Mouse (Mus musculus): ENCODE data around the gene Ash1l. TPM values are rescaled to one million over a fixed set of nuclear protein-coding genes. Genes with fewer than 3 reads are reported as not detected.
"Not testable (repeated sequence)": the region's sequence is repeated elsewhere in the genome, so short reads cannot be mapped to it uniquely, and the experiment has no call there.

The Ash1l gene
- polyA plus RNA-seq, 1 experiment from 2014 or later: 11.9 TPM

DNA sequence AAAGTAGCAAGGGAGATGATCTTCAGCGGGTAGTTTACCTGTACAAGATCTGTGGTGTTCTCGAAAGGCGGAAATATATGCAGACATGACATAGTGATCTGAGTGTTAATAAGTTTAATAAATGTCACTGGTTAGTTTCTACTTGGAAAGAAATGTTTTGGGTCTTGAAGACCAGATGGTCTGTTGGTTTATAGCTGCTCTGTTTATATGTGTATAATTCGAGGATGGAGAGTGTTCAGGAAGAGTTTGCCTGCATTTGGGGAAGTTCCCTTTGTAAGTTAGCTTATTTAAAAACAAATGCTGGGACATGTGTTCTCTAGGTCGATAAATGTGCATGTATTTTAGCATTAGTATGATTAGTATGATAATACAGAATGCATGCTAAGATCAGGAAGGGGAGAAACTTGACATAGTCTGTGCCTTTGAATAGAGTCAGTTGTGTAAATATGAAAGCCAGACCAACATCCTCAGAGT, 942 bp downstream of the Ash1l start:
- no peak for TF ChIP-seq CTCF (IDR thresholded peaks at IDR 0.05)
- TF ChIP-seq EP300 (IDR thresholded peaks at IDR 0.05): no peak
- under 1% methylated on average over 5 of the region's 5 CpGs for WGBS
- ATAC-seq (no peak), DNase-seq (ENCODE audit: low spot score) (no peak)
- Histone ChIP-seq H3K27me3 (replicated peaks; ENCODE audit: insufficient read depth, low read length) (no peaks in the 10 kb centered on the region), H3K9ac (replicated peaks; ENCODE audit: low read depth) (peak overlapping the region; percentile 98), H3K27ac (ENCODE audit: low read length) (peak overlapping the region; percentile 99), H3K4me2 (replicated peaks; ENCODE audit: low read depth, low read length) (peak overlapping the region; percentile 72), H3K4me1 (ENCODE audit: insufficient read depth, low read depth, low read length) (0 out of 2 replicates have a peak, but pooled peaks cover 2% of the 10 kb centered on the region), H3K36me3 (ENCODE audit: insufficient read depth, low read length) (no peaks in the 10 kb centered on the region), H3K4me3 (ENCODE audit: low read depth, low read length) (peak overlapping the region; percentile 92), H3K9me3 (ENCODE audit: low read length) (no peaks in the 10 kb centered on the region)

DNA sequence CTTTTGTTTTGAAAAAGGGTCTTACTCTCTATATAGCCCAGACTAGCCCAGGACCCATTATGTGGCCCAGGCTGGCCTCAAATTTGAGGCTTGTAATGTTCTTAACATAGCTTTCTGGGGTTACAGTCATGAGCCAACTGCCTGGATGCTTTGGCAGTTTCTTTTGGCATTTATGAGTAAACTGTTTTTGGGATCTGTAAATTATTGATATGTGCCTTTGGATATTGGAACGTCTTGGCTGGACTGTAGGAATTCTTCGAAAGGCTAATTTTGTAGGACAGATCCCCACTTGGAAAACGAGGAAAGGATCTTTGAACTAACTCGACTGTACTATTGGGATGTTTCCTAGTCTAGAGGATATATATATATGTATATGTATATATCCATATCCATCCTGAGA, 2.8 kb downstream of the Ash1l start:
- H3K36me3 ChIP-seq (ENCODE audit: insufficient read depth, low read length): no peaks in the 10 kb centered on the region
- TF ChIP-seq CTCF (IDR thresholded peaks at IDR 0.05) (no peak), EP300 (IDR thresholded peaks at IDR 0.05) (no peak)
- H3K4me3 ChIP-seq (ENCODE audit: low read depth, low read length): no peak overlapping the region
- no peaks in the 10 kb centered on the region for H3K9me3 ChIP-seq (ENCODE audit: low read length)
- ATAC-seq: no peak
- DNase-seq (ENCODE audit: low spot score): no peak
- H3K4me1 ChIP-seq (ENCODE audit: insufficient read depth, low read depth, low read length): 0 out of 2 replicates have a peak, but pooled peaks cover 2% of the 10 kb centered on the region
- no peaks in the 10 kb centered on the region for H3K27me3 ChIP-seq (replicated peaks; ENCODE audit: insufficient read depth, low read length)
- no peak overlapping the region for H3K9ac ChIP-seq (replicated peaks; ENCODE audit: low read depth)
- 78% methylated on average over 4 of the region's 4 CpGs for WGBS
- no peak overlapping the region for H3K27ac ChIP-seq (ENCODE audit: low read length)
- H3K4me2 ChIP-seq (replicated peaks; ENCODE audit: low read depth, low read length): no peak overlapping the region

DNA sequence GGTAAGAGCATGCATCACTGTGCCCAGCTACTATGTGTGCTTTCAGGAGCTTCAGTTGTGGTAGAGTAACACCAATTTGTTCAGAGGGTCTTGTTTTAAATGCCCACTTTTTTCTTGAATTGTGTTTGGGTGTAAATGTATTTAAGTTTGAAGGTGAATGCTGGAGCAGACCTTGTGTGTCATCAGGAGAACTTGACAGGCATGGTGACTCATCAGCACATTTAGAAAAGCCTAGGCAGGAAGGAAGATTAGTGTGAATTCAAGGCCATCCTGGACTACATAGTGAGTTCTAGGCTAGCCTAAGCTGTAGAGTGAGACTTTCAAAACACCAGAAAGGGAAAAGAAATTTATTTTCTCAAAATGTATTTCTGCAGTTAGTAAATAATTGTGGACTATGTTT, 3.3 kb downstream of the Ash1l start:
- Histone ChIP-seq H3K27me3 (replicated peaks; ENCODE audit: insufficient read depth, low read length) (no peaks in the 10 kb centered on the region), H3K9ac (replicated peaks; ENCODE audit: low read depth) (no peak overlapping the region), H3K4me2 (replicated peaks; ENCODE audit: low read depth, low read length) (no peak overlapping the region), H3K27ac (ENCODE audit: low read length) (no peak overlapping the region), H3K4me1 (ENCODE audit: insufficient read depth, low read depth, low read length) (0 out of 2 replicates have a peak, but pooled peaks cover 2% of the 10 kb centered on the region), H3K36me3 (ENCODE audit: insufficient read depth, low read length) (no peaks in the 10 kb centered on the region), H3K9me3 (ENCODE audit: low read length) (no peaks in the 10 kb centered on the region), H3K4me3 (ENCODE audit: low read depth, low read length) (no peak overlapping the region)
- DNase-seq (ENCODE audit: low spot score) (no peak), ATAC-seq (no peak)
- no peak for TF ChIP-seq EP300 (IDR thresholded peaks at IDR 0.05)
- no peak for TF ChIP-seq CTCF (IDR thresholded peaks at IDR 0.05)

DNA sequence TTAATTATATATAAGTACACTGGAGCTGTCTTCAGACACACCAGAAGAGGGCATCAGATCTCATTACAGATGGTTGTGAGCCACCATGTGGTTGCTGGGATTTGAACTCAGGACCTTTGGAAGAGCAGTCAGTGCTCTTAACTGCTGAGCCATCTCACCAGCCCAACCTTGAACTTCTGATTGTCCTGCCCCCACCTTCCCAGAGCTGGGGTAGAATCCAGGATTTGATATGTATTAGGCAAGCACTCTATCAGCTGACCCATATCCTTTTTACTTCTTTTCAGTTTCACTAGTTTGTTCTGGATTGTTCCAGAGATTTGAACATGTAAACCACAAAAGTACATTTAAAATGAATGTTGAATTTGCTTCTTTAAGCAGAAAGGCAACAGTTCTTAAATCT, 12.8 kb downstream of the Ash1l start:
- not testable (repeated sequence) for DNase-seq (ENCODE audit: low spot score); H3K9me3 ChIP-seq (ENCODE audit: low read length); H3K4me3 ChIP-seq (ENCODE audit: low read depth, low read length); ATAC-seq; H3K27me3 ChIP-seq (replicated peaks; ENCODE audit: insufficient read depth, low read length); H3K36me3 ChIP-seq (ENCODE audit: insufficient read depth, low read length); H3K27ac ChIP-seq (ENCODE audit: low read length); H3K4me1 ChIP-seq (ENCODE audit: insufficient read depth, low read depth, low read length); H3K9ac ChIP-seq (replicated peaks; ENCODE audit: low read depth); H3K4me2 ChIP-seq (replicated peaks; ENCODE audit: low read depth, low read length)

DNA sequence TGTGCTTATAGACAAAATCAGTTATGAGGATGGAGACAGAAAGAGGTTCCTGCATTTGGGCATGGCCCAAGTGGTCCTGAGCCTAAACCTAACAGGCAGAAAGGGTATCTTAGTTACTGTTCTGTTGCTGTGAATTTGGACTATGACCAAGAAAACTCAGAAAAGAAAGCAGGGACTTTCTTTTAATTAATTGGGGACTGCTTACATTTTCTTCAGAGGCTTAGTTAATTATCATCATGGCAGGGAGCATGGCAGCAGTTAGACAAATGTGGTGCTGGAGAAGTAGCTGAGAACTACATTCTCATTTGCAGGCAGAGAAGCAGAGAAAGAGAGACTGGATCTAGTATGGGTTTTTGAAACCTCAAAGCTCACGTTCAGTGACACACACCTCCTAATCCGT, 24.6 kb downstream of the Ash1l start:
- Histone ChIP-seq H3K27ac (ENCODE audit: low read length) (no peak overlapping the region), H3K4me3 (ENCODE audit: low read depth, low read length) (no peak overlapping the region), H3K4me2 (replicated peaks; ENCODE audit: low read depth, low read length) (no peak overlapping the region), H3K36me3 (ENCODE audit: insufficient read depth, low read length) (no peaks in the 10 kb centered on the region), H3K9ac (replicated peaks; ENCODE audit: low read depth) (no peak overlapping the region), H3K9me3 (ENCODE audit: low read length) (no peaks in the 10 kb centered on the region), H3K27me3 (replicated peaks; ENCODE audit: insufficient read depth, low read length) (no peaks in the 10 kb centered on the region), H3K4me1 (ENCODE audit: insufficient read depth, low read depth, low read length) (no peaks in the 10 kb centered on the region)
- TF ChIP-seq EP300 (IDR thresholded peaks at IDR 0.05): no peak
- TF ChIP-seq CTCF (IDR thresholded peaks at IDR 0.05): no peak
- DNase-seq (ENCODE audit: low spot score) (no peak), ATAC-seq (no peak)
- 81% methylated on average over 2 of the region's 2 CpGs for WGBS

DNA sequence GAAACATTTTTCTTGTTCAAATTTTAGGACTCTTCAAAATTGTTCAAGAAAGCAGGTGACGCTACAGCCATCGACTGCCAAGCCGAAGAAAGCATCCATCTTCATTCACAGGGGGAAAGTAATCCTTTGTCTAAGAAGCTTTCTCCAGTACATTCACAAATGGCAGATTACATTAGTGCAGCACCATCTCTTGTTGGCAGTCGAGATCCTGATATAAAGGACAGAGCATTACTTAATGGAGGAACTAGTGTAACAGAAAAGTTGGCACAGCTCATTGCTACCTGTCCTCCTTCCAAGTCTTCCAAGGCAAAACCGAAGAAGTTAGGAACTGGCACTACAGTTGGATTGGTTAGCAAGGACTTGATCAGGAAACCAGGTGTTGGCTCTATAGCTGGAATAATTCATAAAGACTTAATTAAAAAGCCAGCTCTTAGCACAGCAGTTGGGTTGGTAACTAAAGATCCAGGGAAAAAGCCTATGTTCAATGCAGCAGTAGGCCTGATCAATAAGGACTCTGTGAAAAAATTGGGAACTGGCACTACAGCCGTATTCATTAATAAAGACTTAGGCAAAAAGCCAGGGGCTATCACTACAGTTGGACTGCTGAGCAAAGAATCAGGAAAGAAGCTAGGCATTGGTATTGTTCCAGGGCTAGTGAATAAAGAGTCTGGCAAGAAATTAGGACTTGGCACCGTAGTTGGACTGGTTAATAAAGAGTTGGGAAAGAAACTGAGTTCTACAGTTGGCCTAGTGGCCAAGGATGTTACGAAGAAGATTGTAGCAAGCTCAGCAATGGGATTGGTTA, 31.0 kb downstream of the Ash1l start:
- no peak for ATAC-seq
- no peak for DNase-seq (ENCODE audit: low spot score)
- H3K9ac ChIP-seq (replicated peaks; ENCODE audit: low read depth): no peak overlapping the region
- TF ChIP-seq CTCF (IDR thresholded peaks at IDR 0.05) (no peak), EP300 (IDR thresholded peaks at IDR 0.05) (no peak)
- peaks cover 27% of the 10 kb centered on the region for H3K36me3 ChIP-seq (ENCODE audit: insufficient read depth, low read length)
- H3K4me3 ChIP-seq (ENCODE audit: low read depth, low read length): no peak overlapping the region
- H3K4me1 ChIP-seq (ENCODE audit: insufficient read depth, low read depth, low read length): no peaks in the 10 kb centered on the region
- H3K4me2 ChIP-seq (replicated peaks; ENCODE audit: low read depth, low read length): no peak overlapping the region
- no peaks in the 10 kb centered on the region for H3K27me3 ChIP-seq (replicated peaks; ENCODE audit: insufficient read depth, low read length)
- H3K9me3 ChIP-seq (ENCODE audit: low read length): no peaks in the 10 kb centered on the region
- no peak overlapping the region for H3K27ac ChIP-seq (ENCODE audit: low read length)
- WGBS: 92% methylated on average over 8 of the region's 8 CpGs

All from lung, postnatal 0 days (tissue).